Mouse (Mus musculus) neural tube, embryonic 14.5 days (tissue): Measurements from ENCODE around the gene Rbm41. TPM values are rescaled to one million over a fixed set of nuclear protein-coding genes. Genes with fewer than 3 reads are reported as not detected.

ENCODE experiments used
- ATAC-seq: fragments of 200-750 bp; cut with Nextera tagmentation; 2 replicates; pipeline ENCODE4 v1.8.0; 2017; ENCODE audit warnings: low read depth, mild to moderate bottlenecking, moderate TSS enrichment, moderate library complexity
- H3K27ac ChIP-seq: fragments of 300-500 bp; sonication (generic); 2 replicates; pipeline ENCODE4 v1.5.1; 2014; ENCODE audit warnings: low read depth, mild to moderate bottlenecking, control low read depth, low read length, moderate library complexity, mixed read lengths
- H3K27me3 ChIP-seq: fragments of 300-500 bp; sonication (generic); 2 replicates; pipeline ENCODE4 v1.6.1; 2014; ENCODE audit warnings: low read length; ENCODE audit not compliant: control insufficient read depth, insufficient read depth
- H3K36me3 ChIP-seq: fragments of 300-500 bp; sonication (generic); 2 replicates; pipeline ENCODE4 v1.6.1; 2014; ENCODE audit warnings: low read length, mixed read lengths; ENCODE audit not compliant: control insufficient read depth, insufficient read depth
- H3K4me1 ChIP-seq: fragments of 300-500 bp; sonication (generic); 2 replicates; pipeline ENCODE4 v1.6.1; 2014; ENCODE audit warnings: low read length; ENCODE audit not compliant: control insufficient read depth, insufficient read depth
- H3K4me2 ChIP-seq: fragments of 300-500 bp; sonication (generic); 2 replicates; pipeline ENCODE4 v1.6.1; 2014; ENCODE audit warnings: mild to moderate bottlenecking, low read depth, low read length, control low read depth
- H3K4me3 ChIP-seq: fragments of 300-500 bp; sonication (generic); 2 replicates; pipeline ENCODE4 v1.5.1; 2014; ENCODE audit warnings: low read depth, low read length, control low read depth, mixed read lengths
- H3K9ac ChIP-seq: fragments of 300-500 bp; sonication (generic); replicated peaks from 2 replicates; pipeline ENCODE4 v1.6.1; 2014; ENCODE audit warnings: low read depth, mild to moderate bottlenecking, control low read depth, low read length, mixed read lengths
- H3K9me3 ChIP-seq: fragments of 300-500 bp; sonication (generic); 2 replicates; pipeline ENCODE4 v1.6.1; 2016; ENCODE audit warnings: low read length; ENCODE audit not compliant: control insufficient read depth
- WGBS: fragments of 180-500 bp; shearing (Covaris S2); extraction: QIAGEN DNeasy Blood & Tissue Kit; methylation state at CpG from one replicate; pipeline ENCODE4 v1.1.7; 2014; 5-methylcytosine and 5-hydroxymethylcytosine counted together
- polyA plus RNA-seq: library from polyadenylated mRNA; unstranded; fragments of >200 nt; fragmentation: Nextera tagmentation; extraction: Ambion mirVana; gene quantifications from 2 replicates; pipeline ENCODE4 v1.2.1, GENCODE M21; 2014

Rbm41 gene
- polyA plus RNA-seq, 1 experiment from 2014 or later: 9.4 TPM

- no peak overlapping the region for H3K27ac ChIP-seq
- no peaks in the 10 kb centered on the region for H3K27me3 ChIP-seq
- H3K4me1 ChIP-seq: no peaks in the 10 kb centered on the region
- no peaks in the 10 kb centered on the region for H3K9me3 ChIP-seq
- no peak for ATAC-seq
- WGBS: 84% methylated on average over 7 of the region's 7 CpGs
- H3K4me2 ChIP-seq: no peak overlapping the region
- H3K36me3 ChIP-seq: no peaks in the 10 kb centered on the region
- H3K9ac ChIP-seq: no peak overlapping the region
- H3K4me3 ChIP-seq: no peak overlapping the region
Observed at GRCm38 (mm10) chrX:139877105-139877504, 121.3 kb downstream of the Rbm41 start.

DNA sequence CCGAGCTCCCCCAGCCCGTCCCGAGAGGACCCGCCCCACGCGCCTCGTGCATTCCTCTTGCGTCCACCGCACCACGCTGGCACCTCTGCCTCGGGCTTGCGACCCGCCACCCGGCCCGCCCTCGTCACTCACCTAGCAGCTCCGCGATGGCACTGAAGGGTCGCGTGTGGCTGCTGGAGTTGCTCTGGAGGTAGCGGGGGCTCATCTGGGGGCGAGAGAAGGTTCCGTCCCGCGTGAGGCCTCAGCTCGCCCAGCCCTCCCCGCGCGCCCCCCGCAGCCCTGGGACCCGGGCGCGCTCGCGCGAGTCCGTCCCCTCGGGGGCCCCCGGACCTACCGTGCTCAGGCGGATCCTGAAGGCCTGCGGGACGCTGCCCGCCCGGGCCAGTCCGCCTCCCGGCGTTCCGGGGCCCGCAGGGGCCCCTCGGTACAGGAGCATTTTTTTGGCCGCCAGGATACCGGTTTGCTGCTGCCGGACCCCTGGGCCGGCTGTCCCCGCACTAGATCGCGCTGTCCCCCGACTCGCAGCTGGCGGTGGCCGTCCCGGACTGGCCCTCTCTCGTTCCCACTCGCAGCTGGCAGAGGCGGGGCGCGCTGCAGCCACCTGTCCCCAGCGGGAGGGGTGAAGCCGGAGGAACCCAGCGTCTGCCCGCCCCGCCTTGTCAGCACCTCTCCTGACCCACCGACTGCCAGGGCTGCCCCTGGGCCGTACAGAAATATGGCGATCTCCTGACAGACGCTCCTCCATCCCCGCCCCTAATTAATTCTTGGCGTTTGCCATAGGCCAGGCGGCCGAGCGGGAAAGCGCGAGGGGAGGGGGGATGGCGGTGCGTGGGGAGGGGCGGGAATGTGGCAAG is 127.2 kb downstream of the Rbm41 start, which contains the start of gene Morc4:
Gene Morc4 (minus strand): TSS at position 740 of the 854 bp plus-strand sequence.
- 14% methylated on average over 38 of the region's 87 CpGs for WGBS

GRCm38 (mm10) chrX:139870300-139870711 is 128.1 kb downstream of the Rbm41 start:
- H3K4me1 ChIP-seq: no peaks in the 10 kb centered on the region
- peak overlapping the region; percentile 52 for H3K4me2 ChIP-seq
- ATAC-seq: peak; percentile 50; the same call in 1 of the 2 replicates
- 16% methylated on average over 15 of the region's 15 CpGs for WGBS
- H3K27me3 ChIP-seq: no peaks in the 10 kb centered on the region
- H3K9ac ChIP-seq: 0 out of 2 replicates have a peak overlapping the region, but pooled peaks have one; percentile 57
- H3K9me3 ChIP-seq: no peaks in the 10 kb centered on the region
- peak overlapping the region; percentile 55 for H3K4me3 ChIP-seq
- H3K36me3 ChIP-seq: no peaks in the 10 kb centered on the region
- no peak overlapping the region for H3K27ac ChIP-seq

More for the DNA sequence above, 127.2 kb downstream of the Rbm41 start, which contains the start of gene Morc4:
- Histone ChIP-seq H3K4me3 (peak within 1 kb of the TSS; percentile 55), H3K9me3 (no peaks in the 10 kb centered on the region), H3K4me2 (peak within 1 kb of the TSS; percentile 52), H3K4me1 (no peaks in the 10 kb centered on the region), H3K36me3 (no peaks in the 10 kb centered on the region), H3K27me3 (no peaks in the 10 kb centered on the region), H3K9ac (peak within 1 kb of the TSS; percentile 57), H3K27ac (no peak within 1 kb of the TSS)
- ATAC-seq: peak; percentile 95

- ATAC-seq: no peak
Observed at GRCm38 (mm10) chrX:139859402-139859801, 139.0 kb downstream of the Rbm41 start.

GRCm38 (mm10) chrX:139854795-139855194 is 143.6 kb downstream of the Rbm41 start:
- no peak overlapping the region for H3K9ac ChIP-seq
- H3K27ac ChIP-seq: no peak overlapping the region
- no peaks in the 10 kb centered on the region for H3K9me3 ChIP-seq
- WGBS: 89% methylated on average over 4 of the region's 4 CpGs
- H3K36me3 ChIP-seq: no peaks in the 10 kb centered on the region
- H3K4me3 ChIP-seq: no peak overlapping the region
- no peak overlapping the region for H3K4me2 ChIP-seq
- no peaks in the 10 kb centered on the region for H3K4me1 ChIP-seq
- no peak for ATAC-seq
- no peaks in the 10 kb centered on the region for H3K27me3 ChIP-seq

More at GRCm38 (mm10) chrX:139859402-139859801, 139.0 kb downstream of the Rbm41 start:
- H3K4me1 ChIP-seq: no peaks in the 10 kb centered on the region
- no peak overlapping the region for H3K9ac ChIP-seq
- H3K4me3 ChIP-seq: no peak overlapping the region
- H3K36me3 ChIP-seq: no peaks in the 10 kb centered on the region
- no peak overlapping the region for H3K27ac ChIP-seq
- H3K27me3 ChIP-seq: no peaks in the 10 kb centered on the region; the same call in 1 of the 2 replicates
- H3K4me2 ChIP-seq: no peak overlapping the region
- 87% methylated on average over 5 of the region's 5 CpGs for WGBS
- H3K9me3 ChIP-seq: no peaks in the 10 kb centered on the region

GRCm38 (mm10) chrX:139841091-139841490 is 157.3 kb downstream of the Rbm41 start:
- no peak overlapping the region for H3K9ac ChIP-seq
- no peaks in the 10 kb centered on the region for H3K36me3 ChIP-seq
- no peak overlapping the region for H3K4me3 ChIP-seq
- H3K4me2 ChIP-seq: no peak overlapping the region
- H3K27me3 ChIP-seq: no peaks in the 10 kb centered on the region
- no peaks in the 10 kb centered on the region for H3K4me1 ChIP-seq
- WGBS: 84% methylated on average over 6 of the region's 6 CpGs
- H3K27ac ChIP-seq: no peak overlapping the region
- no peaks in the 10 kb centered on the region for H3K9me3 ChIP-seq
- no peak for ATAC-seq

Other genes with a start within 250 kb of the Rbm41 start
- not detected in 2 replicates for gene Ripply1, start 216.2 kb downstream of the Rbm41 start, polyA plus RNA-seq
- gene Cldn2, start 197.8 kb downstream of the Rbm41 start, polyA plus RNA-seq: not detected in 2 replicates
- gene Morc4, start 126.9 kb downstream of the Rbm41 start, polyA plus RNA-seq: 4.2 and 7.5 TPM in 2 replicates
- 0.95 and 1.8 TPM in 2 replicates for gene Nup62cl, start 64.1 kb upstream of the Rbm41 start, polyA plus RNA-seq
- gene Pih1h3b, start 64.3 kb upstream of the Rbm41 start, polyA plus RNA-seq: not detected in 2 replicates